Mouse (Mus musculus): ENCODE results near the gene Fntb.

DNA sequence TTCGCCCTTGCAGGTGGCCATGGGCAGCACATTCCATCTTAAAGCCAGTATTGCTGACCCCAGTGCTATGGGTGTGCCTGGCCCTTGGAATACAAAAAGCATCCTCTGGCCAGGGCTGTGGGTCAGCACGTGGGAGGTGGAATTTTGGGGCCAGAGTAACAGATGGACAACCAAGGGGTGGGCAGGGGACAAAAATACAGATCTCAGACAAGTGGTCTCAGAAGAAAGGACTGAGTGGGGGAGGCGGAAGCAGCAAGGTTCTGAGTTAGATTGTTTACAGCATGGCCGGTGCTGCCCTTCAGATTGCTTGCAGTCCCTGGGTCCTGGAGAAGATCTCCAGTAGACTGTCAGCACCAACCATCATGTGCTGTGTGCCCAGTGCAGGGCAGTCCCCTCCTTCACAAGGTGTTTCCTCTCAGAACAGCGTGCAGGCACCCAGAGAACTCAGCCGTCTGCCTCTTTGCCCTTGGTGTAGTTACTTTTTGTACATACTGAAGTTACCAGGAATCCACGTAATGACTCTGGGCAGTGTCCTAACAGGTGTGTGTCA, 107.5 kb downstream of the Fntb start:
- TF ChIP-seq CTCF (IDR thresholded peaks at IDR 0.05) (no peak), EP300 (IDR thresholded peaks at IDR 0.05) (no peak)
